Mouse (Mus musculus) limb, embryonic 12.5 days (tissue): ENCODE measurements around the gene Cep89. TPM values are rescaled to one million over a fixed set of nuclear protein-coding genes. Genes with fewer than 3 reads are reported as not detected.

Experiments
- ATAC-seq: fragments of 200-750 bp; cut with Nextera tagmentation; 2 replicates; pipeline ENCODE4 v1.8.0; 2017; ENCODE audit warnings: low read depth, moderate TSS enrichment; ENCODE audit not compliant: insufficient number of reproducible peaks, insufficient read depth, low FRiP score, low TSS enrichment
- H3K27ac ChIP-seq: fragments of 300-500 bp; sonication (generic); 2 replicates; pipeline ENCODE4 v1.5.1; 2016; ENCODE audit warnings: mild to moderate bottlenecking, moderate library complexity
- H3K27me3 ChIP-seq: fragments of 300-500 bp; sonication (generic); 2 replicates; pipeline ENCODE4 v1.6.1; 2016; ENCODE audit warnings: mild to moderate bottlenecking, moderate library complexity
- H3K36me3 ChIP-seq: fragments of 300-500 bp; sonication (generic); 2 replicates; pipeline ENCODE4 v1.6.1; 2016; ENCODE audit warnings: mild to moderate bottlenecking, moderate library complexity
- H3K4me1 ChIP-seq: fragments of 300-500 bp; sonication (generic); replicated peaks from 2 replicates; pipeline ENCODE4 v1.6.1; 2016
- H3K4me2 ChIP-seq: fragments of 300-500 bp; sonication (generic); 2 replicates; pipeline ENCODE4 v1.6.1; 2016; ENCODE audit warnings: mild to moderate bottlenecking, moderate library complexity
- H3K4me3 ChIP-seq: fragments of 300-500 bp; sonication (generic); replicated peaks from 2 replicates; pipeline ENCODE4 v1.5.1; 2016; ENCODE audit warnings: mild to moderate bottlenecking
- H3K9ac ChIP-seq: fragments of 300-500 bp; sonication (generic); replicated peaks from 2 replicates; pipeline ENCODE4 v1.6.1; 2016; ENCODE audit warnings: mild to moderate bottlenecking, moderate library complexity
- H3K9me3 ChIP-seq: fragments of 300-500 bp; sonication (generic); 2 replicates; pipeline ENCODE4 v1.6.1; 2016; ENCODE audit warnings: mild to moderate bottlenecking, moderate library complexity
- WGBS: fragments of 180-500 bp; shearing (Covaris S2); methylation state at CpG from one replicate; pipeline ENCODE4 v1.1.7; 2016; 5-methylcytosine and 5-hydroxymethylcytosine counted together
- polyA plus RNA-seq: library from polyadenylated mRNA; unstranded; fragments of >200 nt; fragmentation: Nextera tagmentation; extraction: Ambion mirVana; gene quantifications from 2 replicates; pipeline ENCODE4 v1.2.1, GENCODE M21; 2016

Gene Cep89
- polyA plus RNA-seq, 1 experiment from 2014 or later: 56.9 TPM

GRCm38 (mm10) chr7:35447501-35447900 lies 50.7 kb downstream of the Cep89 start:
- no peak for ATAC-seq
- Histone ChIP-seq H3K36me3 (no peaks in the 10 kb centered on the region), H3K27ac (no peak overlapping the region), H3K4me2 (no peak overlapping the region), H3K4me3 (no peak overlapping the region), H3K9me3 (peaks cover 5% of the 10 kb centered on the region; the same call in 1 of the 2 replicates), H3K9ac (no peak overlapping the region), H3K27me3 (no peaks in the 10 kb centered on the region), H3K4me1 (no peaks in the 10 kb centered on the region)
- WGBS: 57% methylated on average over 4 of the region's 4 CpGs

- 27% methylated on average over 15 of the region's 15 CpGs for WGBS
- Histone ChIP-seq H3K4me2 (no peak within 1 kb of the TSS), H3K9me3 (peaks cover 5% of the 10 kb centered on the region; the same call in 1 of the 2 replicates), H3K4me3 (no peak within 1 kb of the TSS), H3K36me3 (no peaks in the 10 kb centered on the region), H3K4me1 (no peaks in the 10 kb centered on the region), H3K27me3 (no peaks in the 10 kb centered on the region), H3K9ac (no peak within 1 kb of the TSS), H3K27ac (no peak within 1 kb of the TSS)
- no peak for ATAC-seq
Observed at GRCm38 (mm10) chr7:35447996-35448846, 51.4 kb downstream of the Cep89 start, which contains the start of gene Slc7a9. TSS of gene Slc7a9 (plus strand) at chr7:35448796.

DNA sequence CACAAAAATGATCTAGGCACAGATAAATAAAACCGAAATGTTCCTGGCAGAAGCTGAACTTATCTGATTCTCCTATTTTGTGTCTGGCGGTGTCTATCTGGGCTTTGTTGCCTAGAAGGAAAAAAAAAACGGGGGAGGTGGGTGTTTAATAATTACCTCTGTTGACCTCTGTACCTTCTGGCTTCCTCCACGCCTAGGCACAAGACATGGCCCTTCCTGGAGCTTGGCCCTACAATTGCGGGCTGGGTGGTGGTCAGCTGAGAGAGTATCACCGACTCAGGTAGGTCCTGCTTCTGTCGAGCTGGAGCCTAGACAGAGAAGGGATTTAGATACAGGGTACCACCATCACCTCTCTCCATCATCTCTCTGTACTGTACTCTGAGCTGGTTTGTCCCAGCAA lies 52.0 kb downstream of the Cep89 start:
- no peak overlapping the region for H3K4me2 ChIP-seq
- H3K9ac ChIP-seq: no peak overlapping the region
- H3K36me3 ChIP-seq: no peaks in the 10 kb centered on the region
- peaks cover under 1% of the 10 kb centered on the region; the same call in 1 of the 2 replicates for H3K9me3 ChIP-seq
- no peaks in the 10 kb centered on the region for H3K27me3 ChIP-seq
- no peaks in the 10 kb centered on the region for H3K4me1 ChIP-seq
- WGBS: 78% methylated on average over 7 of the region's 7 CpGs
- no peak for ATAC-seq
- no peak overlapping the region for H3K27ac ChIP-seq
- no peak overlapping the region for H3K4me3 ChIP-seq

GRCm38 (mm10) chr7:35456091-35456814 lies 59.4 kb downstream of the Cep89 start:
- no peak overlapping the region for H3K9ac ChIP-seq
- 81% methylated on average over 4 of the region's 4 CpGs for WGBS
- H3K27ac ChIP-seq: no peak overlapping the region
- H3K36me3 ChIP-seq: no peaks in the 10 kb centered on the region
- H3K4me3 ChIP-seq: no peak overlapping the region
- no peaks in the 10 kb centered on the region for H3K9me3 ChIP-seq
- H3K4me2 ChIP-seq: no peak overlapping the region
- H3K4me1 ChIP-seq: no peaks in the 10 kb centered on the region
- H3K27me3 ChIP-seq: no peaks in the 10 kb centered on the region
- no peak for ATAC-seq

DNA sequence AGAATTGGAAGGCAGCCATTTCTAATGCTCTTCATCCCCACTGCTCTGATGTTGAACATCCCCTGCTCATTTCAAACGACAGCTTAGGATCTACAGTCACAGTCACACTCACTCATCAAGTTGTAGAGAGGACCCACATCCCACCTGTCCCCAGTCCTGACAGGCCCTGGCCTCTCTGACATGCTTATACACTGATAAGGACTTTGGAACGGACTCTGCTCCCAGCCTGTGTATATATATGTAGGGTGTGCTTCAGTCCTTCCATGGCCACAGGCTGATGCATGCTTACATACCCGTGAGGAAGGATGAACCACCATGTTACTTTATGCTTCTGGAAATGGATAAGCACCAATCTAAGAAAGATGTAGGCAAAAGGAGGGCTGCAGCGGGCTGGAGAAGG lies 64.1 kb downstream of the Cep89 start:
- ATAC-seq: no peak
- Histone ChIP-seq H3K9me3 (no peaks in the 10 kb centered on the region), H3K9ac (no peak overlapping the region), H3K4me1 (no peaks in the 10 kb centered on the region), H3K4me3 (no peak overlapping the region), H3K27me3 (no peaks in the 10 kb centered on the region), H3K36me3 (no peaks in the 10 kb centered on the region), H3K27ac (no peak overlapping the region), H3K4me2 (no peak overlapping the region)
- WGBS: 76% methylated on average over 4 of the region's 4 CpGs

GRCm38 (mm10) chr7:35465027-35465426 lies 68.2 kb downstream of the Cep89 start:
- WGBS: 92% methylated on average over 5 of the region's 5 CpGs
- H3K4me2 ChIP-seq: no peak overlapping the region

DNA sequence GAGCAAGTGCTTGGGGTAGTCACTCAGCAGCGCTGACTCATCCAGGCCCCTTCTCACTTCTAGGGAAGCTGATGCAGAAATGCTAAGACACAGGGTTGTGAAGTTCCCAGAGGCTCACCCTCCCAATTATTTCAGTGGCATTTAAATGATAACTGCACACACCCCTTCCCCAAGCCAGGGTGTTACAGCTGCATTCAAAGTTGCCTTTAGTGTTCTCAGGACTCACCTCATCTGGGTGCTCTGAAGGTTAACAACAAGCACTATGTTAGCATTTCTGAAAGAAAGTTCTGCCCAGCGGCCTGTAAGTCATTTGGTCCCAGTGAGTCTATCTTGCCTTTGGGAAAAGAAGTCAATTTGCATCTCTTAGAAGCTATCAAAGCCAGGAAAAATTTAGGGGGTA lies 71.0 kb downstream of the Cep89 start:
- H3K4me1 ChIP-seq: no peaks in the 10 kb centered on the region
- ATAC-seq: no peak
- no peak overlapping the region for H3K9ac ChIP-seq
- no peak overlapping the region for H3K4me2 ChIP-seq
- no peak overlapping the region for H3K27ac ChIP-seq
- no peak overlapping the region for H3K4me3 ChIP-seq
- H3K9me3 ChIP-seq: no peaks in the 10 kb centered on the region
- H3K27me3 ChIP-seq: no peaks in the 10 kb centered on the region
- H3K36me3 ChIP-seq: no peaks in the 10 kb centered on the region
- 56% methylated on average over 2 of the region's 2 CpGs for WGBS

More at GRCm38 (mm10) chr7:35465027-35465426, 68.2 kb downstream of the Cep89 start:
- no peak for ATAC-seq
- Histone ChIP-seq H3K36me3 (no peaks in the 10 kb centered on the region), H3K4me1 (no peaks in the 10 kb centered on the region), H3K4me3 (no peak overlapping the region), H3K9me3 (no peaks in the 10 kb centered on the region), H3K9ac (no peak overlapping the region), H3K27me3 (no peaks in the 10 kb centered on the region), H3K27ac (no peak overlapping the region)

DNA sequence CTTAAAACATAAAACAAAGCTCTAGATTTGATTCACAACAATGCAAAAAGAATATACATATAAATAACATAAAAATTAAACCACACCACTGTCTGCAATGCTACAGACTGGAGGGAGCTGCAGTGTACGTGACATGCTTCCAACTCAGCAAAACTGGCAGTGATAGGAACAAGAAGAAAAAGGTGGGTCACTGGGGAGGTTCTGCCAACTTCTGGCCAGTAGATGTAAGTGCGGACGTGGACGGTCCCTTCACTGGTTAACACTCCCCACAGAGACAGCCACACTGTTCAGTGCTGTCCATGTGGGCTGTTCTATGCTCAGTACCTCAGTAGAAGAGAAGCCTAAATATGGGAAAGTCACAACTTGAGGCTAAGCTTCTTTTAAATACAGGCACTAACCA lies 74.0 kb downstream of the Cep89 start:
- no peaks in the 10 kb centered on the region for H3K27me3 ChIP-seq
- H3K9ac ChIP-seq: no peak overlapping the region
- H3K4me2 ChIP-seq: no peak overlapping the region
- no peak overlapping the region for H3K4me3 ChIP-seq
- no peaks in the 10 kb centered on the region for H3K36me3 ChIP-seq
- H3K9me3 ChIP-seq: no peaks in the 10 kb centered on the region
- WGBS: 53% methylated on average over 4 of the region's 4 CpGs
- ATAC-seq: no peak
- H3K4me1 ChIP-seq: peaks cover 5% of the 10 kb centered on the region; the same call in 1 of the 2 replicates
- H3K27ac ChIP-seq: no peak overlapping the region

DNA sequence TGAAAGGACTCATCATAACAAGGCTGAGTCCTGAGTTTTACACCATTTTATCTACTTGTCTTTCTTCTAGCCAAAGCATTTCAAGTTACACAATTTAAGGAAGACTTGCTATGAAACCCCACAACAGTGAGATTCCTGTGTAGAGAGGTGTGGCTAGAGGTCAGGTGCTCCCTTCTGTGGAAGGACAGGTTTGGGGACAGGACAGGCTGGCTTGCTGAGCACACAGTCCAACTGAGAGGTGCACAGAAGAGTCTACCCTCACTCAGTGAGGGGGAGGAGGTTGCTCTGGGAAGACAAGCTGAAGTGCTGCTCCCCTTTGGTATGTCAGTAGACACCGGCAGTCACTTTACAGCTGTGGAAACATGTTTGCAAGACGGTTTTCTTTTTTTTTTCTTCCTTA lies 79.6 kb downstream of the Cep89 start:
- WGBS: 82% methylated on average over 2 of the region's 2 CpGs
- H3K27me3 ChIP-seq: no peaks in the 10 kb centered on the region
- no peak for ATAC-seq
- no peak overlapping the region for H3K27ac ChIP-seq
- no peaks in the 10 kb centered on the region for H3K36me3 ChIP-seq
- H3K9ac ChIP-seq: no peak overlapping the region
- H3K4me2 ChIP-seq: no peak overlapping the region
- H3K4me3 ChIP-seq: no peak overlapping the region
- no peaks in the 10 kb centered on the region for H3K9me3 ChIP-seq
- H3K4me1 ChIP-seq: peaks cover 5% of the 10 kb centered on the region; the same call in 1 of the 2 replicates

DNA sequence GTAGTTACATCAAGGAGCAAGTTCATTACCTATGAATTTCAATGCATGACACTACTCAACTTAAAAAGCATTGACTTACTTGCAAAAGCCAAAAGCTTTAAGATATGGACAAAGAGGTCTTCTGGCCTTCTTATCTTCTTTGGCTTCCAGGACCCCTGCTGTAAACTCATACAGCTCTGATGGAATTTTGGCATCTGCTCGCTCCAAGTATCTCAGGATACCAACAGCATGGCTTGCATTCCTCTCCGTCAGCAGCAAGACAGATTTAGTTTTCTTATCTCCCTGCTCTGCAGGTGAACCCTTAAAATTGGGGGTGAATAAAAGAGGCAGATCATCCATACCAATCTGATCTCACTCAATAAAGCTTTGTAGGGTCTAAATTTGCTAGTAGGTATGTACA lies 88.3 kb downstream of the Cep89 start:
- H3K9me3 ChIP-seq: no peaks in the 10 kb centered on the region

DNA sequence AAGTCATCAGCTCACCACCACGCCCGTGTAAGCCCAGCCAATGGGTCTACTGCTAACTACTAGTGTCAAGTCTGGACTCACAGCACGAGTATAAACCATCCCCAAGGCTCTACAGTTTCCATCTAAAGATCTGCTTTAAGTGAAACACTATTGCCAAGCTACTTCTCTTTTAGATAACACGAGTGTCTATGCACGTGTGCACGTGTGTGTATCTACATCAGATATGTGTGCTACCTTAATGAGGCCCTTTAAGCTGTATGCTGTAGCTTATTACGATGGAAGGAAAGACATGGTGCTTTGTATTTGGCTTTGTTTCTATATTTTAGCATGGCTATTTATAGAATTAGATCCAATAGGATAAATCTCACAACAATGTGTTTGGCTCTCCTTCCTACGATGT lies 89.7 kb downstream of the Cep89 start:
- no peaks in the 10 kb centered on the region for H3K9me3 ChIP-seq
- no peak overlapping the region for H3K9ac ChIP-seq
- H3K4me3 ChIP-seq: no peak overlapping the region
- H3K4me2 ChIP-seq: no peak overlapping the region
- H3K4me1 ChIP-seq: no peaks in the 10 kb centered on the region
- no peak overlapping the region for H3K27ac ChIP-seq
- no peaks in the 10 kb centered on the region for H3K27me3 ChIP-seq
- WGBS: 89% methylated on average over 8 of the region's 8 CpGs
- ATAC-seq: no peak
- no peaks in the 10 kb centered on the region for H3K36me3 ChIP-seq

More for the DNA sequence above, 88.3 kb downstream of the Cep89 start:
- Histone ChIP-seq H3K27ac (no peak overlapping the region), H3K4me2 (no peak overlapping the region), H3K9ac (no peak overlapping the region), H3K36me3 (no peaks in the 10 kb centered on the region), H3K27me3 (no peaks in the 10 kb centered on the region), H3K4me1 (no peaks in the 10 kb centered on the region), H3K4me3 (no peak overlapping the region)
- ATAC-seq: no peak
- 87% methylated on average over 2 of the region's 2 CpGs for WGBS
